Mouse (Mus musculus) v-Abl transformed pro-B cells (cell line): ENCODE data around the gene Amot.

Experiments
- in situ Hi-C, 2 experiments: fragments of 400-800 bp; cut with MboI; formaldehyde crosslinking; loops; one replicate each; pipeline ENCODE4 v1.15.1; 2025; ENCODE audit not compliant: unreplicated experiment in 2 of 2

The Amot gene

GRCm38 (mm10) chrX:145483486-145484055, 21.4 kb downstream of the Amot start:
- in situ Hi-C loops, result no loop called here

DNA sequence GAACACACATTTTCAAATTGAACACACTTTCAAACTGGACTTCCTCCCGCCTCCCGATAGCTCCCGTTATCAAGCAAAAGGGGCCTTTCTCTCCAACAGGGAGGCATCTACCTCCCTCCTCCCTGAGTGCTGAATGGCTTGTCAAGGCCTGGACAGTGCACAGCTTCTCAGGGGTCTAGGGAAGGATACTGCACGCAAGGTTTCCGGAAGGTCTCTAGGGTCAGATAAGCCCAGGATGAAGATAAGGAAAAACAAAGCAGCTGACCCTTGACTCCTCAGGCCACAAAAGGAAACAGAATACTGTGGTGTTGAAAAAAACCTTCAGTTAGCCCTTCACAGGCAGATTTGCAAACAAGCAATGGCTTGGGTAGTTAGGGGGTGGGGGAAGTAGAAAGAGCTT, 22.6 kb downstream of the Amot start:
- in situ Hi-C loops, result no loop called here

- in situ Hi-C loops, result loop anchor here in 1 of 2 experiments (10.0 kb wide), 1 partner anchor 55 kb away; no protein-coding TSS in a partner anchor
These were observed 25.0 kb downstream of the Amot start for GRCm38 (mm10) chrX:145479942-145480341.

GRCm38 (mm10) chrX:145477725-145478194, 27.2 kb downstream of the Amot start:
- in situ Hi-C loops, result loop anchor here in 1 of 2 experiments (10.0 kb wide), 1 partner anchor 57 kb away; no protein-coding TSS in a partner anchor

GRCm38 (mm10) chrX:145477003-145477724, 27.8 kb downstream of the Amot start:
- in situ Hi-C loops, result loop anchor here in 1 of 2 experiments (10.0 kb wide), 1 partner anchor 58 kb away; no protein-coding TSS in a partner anchor

DNA sequence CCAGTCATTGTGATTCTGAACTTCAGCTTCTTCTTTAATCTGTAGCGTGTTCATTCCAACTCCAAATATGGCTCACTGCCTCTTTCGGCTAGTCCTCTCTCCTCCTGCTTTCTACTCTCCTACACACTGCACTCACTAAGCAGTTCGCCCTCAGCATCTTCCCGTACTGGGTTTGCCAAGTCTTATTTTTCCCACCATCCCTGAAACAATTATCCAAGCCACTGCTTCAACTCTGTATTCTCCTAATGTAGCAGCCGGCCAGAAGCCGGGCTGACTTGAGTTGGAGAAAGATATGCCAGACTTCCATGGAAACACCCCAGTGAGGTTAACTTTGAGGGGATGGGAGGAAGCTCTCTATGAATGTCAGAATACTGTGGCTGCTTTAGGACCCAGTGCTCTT, 36.7 kb downstream of the Amot start:
- in situ Hi-C loops, result no loop called here

GRCm38 (mm10) chrX:145463524-145463923, 41.5 kb downstream of the Amot start:
- in situ Hi-C loops, result no loop called here

DNA sequence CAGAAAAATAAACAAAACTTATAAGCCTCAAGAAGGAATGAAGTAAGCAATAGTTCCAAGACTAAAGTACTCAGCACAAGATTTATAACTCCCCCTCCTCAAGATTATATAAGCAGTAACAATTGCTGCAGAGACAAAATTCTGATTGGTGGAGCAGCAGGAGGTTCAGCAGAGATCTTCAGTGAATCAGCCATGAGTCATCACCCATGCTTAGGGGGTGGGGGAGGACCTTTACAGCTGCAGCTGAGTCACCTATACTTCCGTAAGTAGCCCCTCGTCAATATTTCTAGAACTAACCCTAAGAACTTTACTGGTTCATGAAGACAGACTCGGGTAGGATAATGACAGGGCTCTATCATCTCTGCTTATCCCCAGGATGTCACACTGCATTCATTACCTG, 43.6 kb downstream of the Amot start:
- in situ Hi-C loops, result no loop called here

DNA sequence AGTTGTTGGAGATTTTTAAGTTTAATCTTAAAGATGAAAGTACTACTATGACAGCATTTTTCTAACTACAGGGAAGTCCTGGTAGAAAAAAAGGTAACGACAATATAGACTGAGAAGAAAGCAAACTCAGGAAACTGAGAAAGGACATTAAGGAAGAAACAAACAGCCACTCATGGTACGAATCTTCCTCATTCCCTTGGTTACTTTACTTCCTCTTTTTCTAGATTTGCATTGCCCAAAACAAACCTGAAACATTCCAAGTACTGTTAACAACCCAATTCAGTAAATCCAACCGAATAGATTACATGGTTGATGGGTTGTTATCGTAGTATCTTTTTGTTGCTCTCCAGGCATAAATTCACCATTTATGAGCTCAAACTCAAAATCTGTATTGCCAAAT, 48.7 kb downstream of the Amot start:
- in situ Hi-C loops, result no loop called here

GRCm38 (mm10) chrX:145455629-145456028, 49.4 kb downstream of the Amot start:
- in situ Hi-C loops, result no loop called here

- in situ Hi-C loops, result no loop called here
These were observed 50.2 kb downstream of the Amot start for GRCm38 (mm10) chrX:145454828-145455227.

DNA sequence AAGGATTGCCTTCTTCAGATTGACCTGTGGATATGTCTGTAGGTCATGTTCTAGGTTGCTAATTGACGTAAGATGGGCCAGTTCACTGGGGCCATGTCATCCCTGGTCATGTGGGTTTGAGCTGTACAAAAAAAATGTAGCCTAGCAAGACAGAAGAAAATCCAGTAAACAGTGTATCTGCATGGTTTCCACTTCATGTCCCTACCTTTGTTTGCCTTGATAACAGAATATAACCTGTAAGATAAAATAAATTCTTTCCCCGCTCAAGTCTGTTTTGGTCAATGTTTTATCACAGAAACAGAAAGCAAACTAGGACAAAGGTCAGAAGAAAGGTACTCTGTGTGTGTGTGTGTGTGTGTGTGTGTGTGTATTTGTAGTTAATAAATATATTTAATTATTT, 63.5 kb downstream of the Amot start:
- in situ Hi-C loops, result no loop called here

- in situ Hi-C loops, result no loop called here
These were observed 71.3 kb downstream of the Amot start for GRCm38 (mm10) chrX:145433652-145434051.

- in situ Hi-C loops, result no loop called here
These were observed 74.0 kb downstream of the Amot start for GRCm38 (mm10) chrX:145430836-145431570.

- in situ Hi-C loops, result no loop called here
These were observed 76.2 kb downstream of the Amot start for GRCm38 (mm10) chrX:145428811-145429210.

DNA sequence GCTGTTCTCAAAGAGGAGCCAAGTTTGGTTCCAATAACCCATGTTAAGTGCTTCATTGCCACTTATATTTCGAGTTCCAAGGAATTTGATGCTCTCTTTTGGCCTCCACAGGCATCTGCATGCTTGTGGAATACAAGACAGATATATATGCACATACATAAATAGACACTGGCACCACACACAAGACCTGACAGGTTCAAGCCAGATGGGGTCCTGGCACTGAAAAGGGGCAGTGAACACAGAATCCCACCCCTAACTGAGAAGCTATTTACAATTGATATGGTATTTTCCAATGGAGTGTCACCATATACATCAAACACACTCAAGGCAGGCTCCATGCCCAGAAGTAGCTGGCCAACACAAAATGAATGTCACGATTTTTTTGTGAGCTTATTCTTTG, 81.0 kb downstream of the Amot start:
- in situ Hi-C loops, result loop anchor here (25.0 kb wide), 2 partner anchors 762 to 1687 kb away; no protein-coding TSS in a partner anchor

DNA sequence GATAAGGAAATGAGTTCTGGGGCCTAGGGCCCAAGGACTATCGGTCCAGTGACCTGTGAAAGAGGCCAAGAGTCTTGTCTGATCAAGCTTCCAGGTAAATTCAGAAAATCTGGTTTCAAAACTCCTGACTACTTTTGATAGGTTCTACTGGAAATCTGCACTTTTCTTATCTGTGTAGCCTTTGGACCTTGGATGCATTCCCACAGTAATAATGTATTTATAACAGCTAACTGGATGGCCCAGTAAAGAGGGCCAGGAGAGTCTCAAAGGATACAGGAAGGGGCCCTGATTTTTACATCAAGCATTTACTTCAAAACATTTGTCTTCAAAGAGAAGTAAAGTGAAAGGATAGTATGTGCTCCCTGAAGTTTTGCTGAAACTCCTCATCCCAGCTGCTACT, 90.7 kb downstream of the Amot start:
- in situ Hi-C loops, result loop anchor here (25.0 kb wide), 2 partner anchors 752 to 1677 kb away; no protein-coding TSS in a partner anchor

DNA sequence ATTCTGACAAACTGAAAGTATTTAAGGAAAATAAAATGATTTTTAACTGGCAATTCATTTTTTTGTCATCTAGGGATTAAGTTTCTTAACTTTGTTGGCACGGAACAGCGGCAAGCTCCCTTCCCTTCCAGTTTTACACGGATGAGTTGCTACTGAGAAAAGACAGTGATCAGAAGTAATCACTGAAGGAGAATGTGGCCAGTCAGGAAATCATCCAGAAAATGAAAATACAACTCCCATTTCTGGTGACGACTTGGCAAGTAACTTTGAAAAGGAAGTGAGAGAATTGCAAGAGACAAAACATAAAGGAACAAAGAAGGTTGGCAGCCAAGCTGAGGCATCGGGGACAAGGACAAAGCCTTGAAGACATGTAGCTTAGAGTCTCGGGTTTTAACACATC, 93.6 kb downstream of the Amot start:
- in situ Hi-C loops, result loop anchor here (25.0 kb wide), 2 partner anchors 749 to 1674 kb away; no protein-coding TSS in a partner anchor

DNA sequence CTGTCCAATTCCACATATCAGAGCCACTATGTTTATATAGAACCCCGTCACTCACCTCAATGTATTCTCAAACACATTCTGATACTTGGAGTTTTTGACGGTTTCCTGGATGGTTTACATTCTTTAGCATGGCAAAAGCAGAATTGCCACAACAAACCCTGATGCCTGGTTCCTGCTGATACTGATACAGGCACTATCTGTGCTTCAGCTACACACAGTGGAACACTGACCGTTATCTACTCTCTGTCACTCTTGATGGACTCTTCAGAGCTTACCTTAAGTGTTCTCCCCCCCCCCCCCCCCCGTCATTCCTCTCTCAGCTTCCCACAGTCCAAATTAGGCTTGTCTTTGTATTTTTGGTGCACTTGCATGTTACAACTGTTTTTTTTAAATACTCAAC, 98.9 kb downstream of the Amot start:
- in situ Hi-C loops, result loop anchor here (10.0 to 25.0 kb wide), 3 partner anchors 101 to 1669 kb away; no protein-coding TSS in a partner anchor

GRCm38 (mm10) chrX:145401926-145402325, 103.1 kb downstream of the Amot start:
- in situ Hi-C loops, result loop anchor here (10.0 to 25.0 kb wide), 3 partner anchors 97 to 1665 kb away; no protein-coding TSS in a partner anchor

DNA sequence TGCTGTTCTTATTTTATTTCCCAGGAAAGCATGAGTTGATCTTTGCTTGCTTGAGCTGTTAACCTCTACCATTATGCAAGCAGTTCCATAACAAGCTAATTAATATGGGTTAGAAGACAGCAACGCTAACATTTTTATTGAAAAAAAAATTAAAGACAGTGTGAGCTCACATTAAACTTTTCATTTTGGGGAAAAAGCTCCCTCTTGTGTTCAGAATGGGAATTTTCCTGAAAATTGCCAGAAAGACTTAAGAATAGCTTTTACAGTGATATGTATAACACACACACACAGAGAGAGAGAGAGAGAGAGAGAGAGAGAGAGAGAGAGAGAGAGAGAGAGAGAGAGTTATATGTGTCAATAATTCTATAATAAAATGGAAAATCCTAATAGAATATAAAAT, 105.7 kb downstream of the Amot start:
- in situ Hi-C loops, result loop anchor here (5.0 to 25.0 kb wide), 4 partner anchors 87 to 994 kb away; no protein-coding TSS in a partner anchor
